Mouse (Mus musculus): ENCODE data around the gene Palm2.

The Palm2 gene

DNA sequence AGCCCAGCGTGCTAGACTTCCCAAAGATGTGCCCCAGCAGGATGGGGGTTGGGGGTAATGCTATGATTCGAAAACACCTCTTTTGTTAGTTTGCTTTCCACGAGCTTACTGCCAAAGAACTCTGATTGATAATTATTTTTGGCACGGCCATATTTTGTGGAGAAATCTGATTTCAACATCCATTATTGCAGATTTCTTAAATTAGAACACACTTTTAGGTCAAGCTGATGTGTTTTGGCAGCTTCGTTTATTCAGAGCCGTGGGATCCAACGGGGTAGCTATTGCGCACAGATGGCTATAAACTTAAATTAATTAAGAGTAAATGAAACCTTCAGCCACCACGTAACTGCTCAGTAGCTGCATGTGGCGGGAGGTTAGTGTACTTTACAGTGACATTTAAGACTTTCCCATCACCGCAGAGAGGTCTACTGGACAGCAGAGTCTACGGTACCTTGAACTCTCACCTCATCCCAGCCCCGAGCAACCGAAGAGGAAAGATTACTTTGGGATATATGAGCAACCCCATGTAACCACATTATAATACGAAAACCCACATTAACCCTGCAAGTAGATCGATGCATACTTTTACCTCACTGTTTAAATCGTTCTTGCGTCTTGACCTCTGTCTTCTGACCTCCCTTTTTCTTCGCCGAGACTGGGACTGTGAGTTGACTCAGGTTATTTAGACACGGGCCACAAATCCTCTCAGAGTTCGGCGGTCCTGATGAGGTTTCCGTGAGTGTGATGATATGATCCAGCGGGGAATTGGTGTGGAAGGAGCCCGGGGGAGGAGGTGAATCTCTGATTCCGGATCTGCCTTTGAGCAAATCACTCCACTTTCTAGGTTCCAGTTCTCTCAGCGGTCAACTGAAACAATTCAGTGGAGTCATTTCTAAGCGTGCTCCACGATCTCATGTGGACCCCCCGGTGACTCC lies 80.2 kb downstream of the Palm2 start:
- DNase-seq: no peak

- DNase-seq: no peak
These were observed 81.3 kb downstream of the Palm2 start for GRCm38 (mm10) chr4:57515356-57515755.

- no peak for DNase-seq
These were observed 89.4 kb downstream of the Palm2 start for GRCm38 (mm10) chr4:57523456-57523855.

DNA sequence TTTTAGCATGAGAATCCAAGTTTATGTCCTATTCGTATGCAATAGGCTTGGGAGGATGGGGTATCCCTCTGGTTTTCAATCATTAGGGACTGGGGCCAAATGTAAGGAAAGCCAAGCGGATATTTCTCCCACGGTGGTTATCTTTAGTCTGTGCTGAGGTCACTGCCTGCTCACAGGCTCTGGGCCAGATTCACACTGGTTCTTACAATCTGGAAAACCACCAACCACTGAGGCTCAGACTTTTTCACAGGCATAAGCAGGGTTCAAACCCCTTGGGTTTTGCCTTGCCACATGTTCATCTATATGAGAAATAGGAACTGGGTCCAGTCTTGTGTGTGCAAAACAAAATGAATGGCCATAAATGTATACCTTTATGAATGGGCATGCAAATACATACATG lies 90.4 kb downstream of the Palm2 start:
- DNase-seq: no peak

DNA sequence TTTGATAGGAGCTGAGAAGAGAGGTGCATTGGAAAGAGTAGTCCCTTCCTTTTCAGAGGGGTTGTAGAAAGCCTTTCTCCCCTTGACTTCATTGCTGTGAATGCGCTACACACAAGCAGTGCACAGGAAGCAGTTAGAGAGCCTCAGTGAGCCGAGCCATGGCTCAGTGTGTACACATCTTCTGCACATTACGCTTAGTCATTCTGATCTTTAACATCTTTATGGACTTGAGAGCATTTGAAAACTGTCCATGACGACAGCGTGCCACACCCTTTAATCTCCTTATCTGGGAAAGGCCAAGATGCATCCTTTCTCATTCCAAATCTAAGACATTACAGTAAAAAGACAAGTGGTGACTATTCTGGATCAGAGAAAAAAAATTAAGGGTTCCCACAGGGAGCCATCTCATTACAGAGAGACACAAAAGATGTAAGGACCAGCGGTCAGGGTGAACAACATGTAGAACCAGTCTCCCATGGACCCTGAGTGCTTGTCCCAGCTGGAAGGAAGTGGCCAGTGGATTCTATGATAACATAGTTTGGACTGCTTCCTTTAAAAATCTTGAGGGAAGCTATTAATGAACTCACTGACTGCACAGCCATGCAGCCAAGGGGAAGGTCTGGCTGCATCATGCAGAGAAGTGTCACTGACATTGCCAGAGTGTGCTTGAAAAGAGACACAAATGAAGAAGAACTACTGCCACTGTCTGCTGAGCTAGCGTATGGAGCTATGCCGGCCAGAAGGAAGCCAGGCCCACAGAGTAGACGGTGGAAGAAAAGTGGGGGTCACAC lies 91.4 kb downstream of the Palm2 start:
- no peak for DNase-seq

DNA sequence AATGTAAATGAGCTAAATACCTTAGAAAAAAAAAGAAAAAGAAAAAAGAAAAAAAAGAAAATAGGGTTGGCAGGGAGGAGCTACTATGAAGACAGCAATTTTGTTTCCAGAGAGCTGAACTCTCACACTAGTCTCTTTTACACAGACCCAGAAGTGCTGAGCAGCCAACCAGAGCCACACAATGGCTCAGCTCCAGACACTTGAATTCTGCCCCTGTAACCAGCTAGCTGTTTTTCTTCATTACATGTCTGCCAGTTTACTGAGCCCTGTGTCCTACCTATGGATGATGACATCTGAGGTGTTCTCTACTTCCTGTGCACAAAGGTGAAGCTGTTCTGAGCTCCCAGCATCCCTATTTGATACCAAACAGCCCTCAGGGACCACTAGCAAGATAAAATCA lies 94.2 kb downstream of the Palm2 start:
- no peak for DNase-seq

DNA sequence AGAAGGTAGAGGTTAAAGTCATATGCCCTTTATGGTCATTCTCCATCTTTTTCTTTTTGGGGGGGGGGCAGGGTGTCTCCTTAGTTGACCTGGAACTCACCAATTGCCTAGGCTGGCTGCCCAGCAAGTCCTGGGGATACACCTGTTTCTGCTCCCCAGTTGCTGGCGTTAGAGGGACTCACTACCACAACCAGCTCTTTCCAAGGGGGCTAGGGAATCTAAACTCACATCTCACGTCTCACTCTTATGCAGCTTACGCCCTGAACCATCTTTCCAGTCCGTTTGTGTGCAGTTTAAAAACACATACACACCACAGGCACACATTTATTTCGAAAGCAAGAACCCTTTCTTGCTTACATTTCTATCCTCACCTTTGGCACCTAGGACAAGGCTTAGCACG lies 99.6 kb downstream of the Palm2 start:
- DNase-seq: no peak

DNA sequence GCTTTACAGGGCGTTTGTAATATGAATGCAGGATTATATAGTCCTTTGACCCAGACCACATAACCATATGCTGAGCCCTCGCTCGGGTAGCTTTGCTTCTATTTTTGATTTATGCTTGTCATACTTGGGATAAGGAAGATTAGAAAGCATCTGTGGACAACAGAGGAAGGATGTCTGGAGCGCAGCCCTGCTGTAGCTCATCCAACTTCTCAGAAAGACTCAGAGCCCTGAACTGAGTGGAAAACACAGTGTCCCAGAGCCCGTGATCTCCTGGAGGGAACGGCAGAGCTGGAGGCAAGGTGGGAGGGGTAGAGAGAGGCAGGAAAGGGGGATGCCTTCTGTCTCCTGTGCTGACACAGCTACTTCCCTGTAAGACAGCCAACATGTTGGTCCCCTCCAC lies 100.2 kb downstream of the Palm2 start:
- no peak for DNase-seq

- no peak for DNase-seq
These were observed 101.0 kb downstream of the Palm2 start for GRCm38 (mm10) chr4:57535087-57535486.

DNA sequence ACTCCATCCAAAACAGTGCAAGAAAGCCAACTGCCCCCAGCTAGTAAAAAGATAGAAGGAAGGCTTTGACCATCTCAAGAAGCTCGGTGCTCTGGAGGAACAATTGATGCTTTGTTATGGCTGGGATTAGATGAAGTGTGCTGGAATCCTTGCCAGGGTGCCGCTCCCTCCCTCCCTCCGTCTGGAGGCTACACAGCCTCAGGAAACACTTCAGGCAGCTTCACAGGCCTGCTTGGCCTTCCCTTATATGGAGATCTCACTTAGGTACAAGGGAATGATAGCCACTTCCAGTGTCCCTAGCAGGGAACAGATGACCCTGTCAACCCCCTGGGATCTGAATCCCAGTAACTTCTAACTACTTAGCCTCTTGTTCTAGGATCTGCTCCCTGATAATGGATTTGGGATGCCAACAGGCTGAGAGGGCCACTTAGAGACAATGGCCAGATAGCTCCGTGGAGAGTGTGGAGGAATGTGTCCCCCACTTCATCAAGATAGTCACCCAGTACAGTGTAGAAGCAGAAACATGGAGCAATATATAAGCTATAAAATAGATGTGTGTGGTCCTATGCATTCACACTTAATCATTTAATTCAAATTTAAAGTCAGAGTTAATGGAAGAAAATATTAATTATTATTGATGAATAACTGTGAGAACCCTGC lies 104.1 kb downstream of the Palm2 start:
- no peak for DNase-seq

- DNase-seq: peak; percentile 29 to 57
These were observed 109.7 kb downstream of the Palm2 start for GRCm38 (mm10) chr4:57543692-57544256.

DNA sequence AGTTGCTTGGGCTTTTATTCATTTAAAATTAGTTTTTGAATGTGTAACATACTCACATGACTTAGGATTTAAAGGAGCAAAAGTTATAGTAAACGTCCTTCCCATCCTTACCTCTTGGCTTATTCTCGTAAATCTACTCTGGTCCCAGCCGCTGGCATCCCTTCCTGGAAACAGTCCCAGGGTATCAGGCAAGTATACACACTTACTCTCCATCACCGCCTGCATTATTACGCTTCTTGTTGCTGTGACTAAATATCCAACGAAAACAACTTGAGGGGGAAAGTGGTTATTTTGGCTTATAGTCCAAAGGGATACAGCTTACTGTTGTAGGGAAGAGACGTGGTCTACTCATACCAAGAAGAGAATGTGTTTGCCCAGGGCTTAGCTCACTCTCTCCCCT lies 113.7 kb downstream of the Palm2 start:
- no peak for DNase-seq

GRCm38 (mm10) chr4:57550216-57550615 lies 116.2 kb downstream of the Palm2 start:
- DNase-seq: no peak

DNA sequence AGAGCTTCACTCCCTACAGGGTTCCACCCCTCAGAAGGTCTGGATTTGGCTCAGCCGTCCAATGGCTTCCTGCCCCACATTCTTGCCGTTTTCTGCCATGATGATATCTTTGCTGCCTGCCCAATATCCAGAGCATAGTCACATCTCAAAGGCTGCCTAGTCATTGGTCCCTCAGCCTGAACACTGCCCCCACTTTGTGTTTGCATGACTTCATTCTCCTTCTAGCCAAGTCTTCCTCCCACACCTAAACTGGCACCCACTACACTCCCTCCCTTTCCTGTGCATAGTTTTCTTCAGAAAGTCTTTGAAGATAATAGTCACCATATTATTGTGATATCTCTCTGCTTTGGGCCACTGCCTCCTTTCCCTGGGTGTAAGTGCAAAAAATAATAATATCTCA lies 123.1 kb downstream of the Palm2 start:
- no peak for DNase-seq

- no peak for DNase-seq
These were observed 125.4 kb downstream of the Palm2 start for GRCm38 (mm10) chr4:57559438-57559837.

GRCm38 (mm10) chr4:57560010-57560409 lies 126.0 kb downstream of the Palm2 start:
- DNase-seq: peak; percentile 24 to 52

GRCm38 (mm10) chr4:57561055-57561454 lies 127.0 kb downstream of the Palm2 start:
- DNase-seq: no peak

GRCm38 (mm10) chr4:57565283-57565682 lies 131.2 kb downstream of the Palm2 start:
- DNase-seq: no peak

DNA sequence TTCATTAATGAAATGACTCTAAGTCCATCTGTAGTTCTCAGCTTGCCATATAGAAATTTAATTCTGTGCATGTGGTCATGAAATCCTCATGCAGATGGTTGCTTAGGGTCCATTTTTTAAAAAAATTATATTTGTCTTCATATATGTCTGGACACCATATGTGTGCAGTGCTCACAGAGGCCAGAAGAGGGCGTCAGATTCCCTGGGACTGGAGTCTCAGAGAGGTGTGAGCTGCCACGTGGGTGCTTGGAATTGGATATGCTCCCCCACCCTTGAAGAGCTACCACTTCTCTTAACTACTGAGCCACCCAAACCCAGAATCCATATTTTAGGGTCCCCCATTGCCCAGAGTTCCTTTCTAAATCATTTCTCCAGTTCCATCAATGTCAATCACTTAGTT lies 131.8 kb downstream of the Palm2 start:
- no peak for DNase-seq

DNA sequence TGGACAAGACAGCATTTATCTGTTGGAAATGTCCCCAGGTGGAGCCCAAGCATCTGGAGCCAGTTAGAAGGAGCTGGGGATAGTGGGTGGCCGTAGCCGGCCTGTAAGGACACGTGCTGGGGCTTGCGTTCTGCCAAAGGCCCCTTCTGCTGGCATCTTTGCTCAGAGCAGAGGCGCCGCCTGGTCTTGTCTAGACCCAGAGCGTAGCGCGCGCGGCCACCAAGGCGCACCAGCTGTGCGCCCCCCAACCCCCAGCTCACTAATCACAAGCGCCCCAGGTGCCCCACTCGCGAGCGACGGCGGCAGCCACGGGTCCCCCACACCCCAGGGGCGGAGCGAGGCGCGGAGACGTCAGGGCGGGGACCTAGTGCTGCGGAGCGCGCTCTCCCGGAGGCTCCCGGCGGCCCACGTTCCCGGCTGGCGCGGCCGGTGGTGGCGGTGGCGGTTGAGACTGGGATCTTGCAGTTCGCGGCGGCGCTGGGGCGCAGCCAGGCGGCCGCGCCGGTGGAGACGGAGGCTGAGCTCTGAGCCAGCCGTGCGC lies 133.7 kb downstream of the Palm2 start, which contains the start of gene Pakap:
Gene Pakap (plus strand): TSS at position 514 of the 541 bp plus-strand sequence.
- DNase-seq: peak; percentile 74 to 81

DNA sequence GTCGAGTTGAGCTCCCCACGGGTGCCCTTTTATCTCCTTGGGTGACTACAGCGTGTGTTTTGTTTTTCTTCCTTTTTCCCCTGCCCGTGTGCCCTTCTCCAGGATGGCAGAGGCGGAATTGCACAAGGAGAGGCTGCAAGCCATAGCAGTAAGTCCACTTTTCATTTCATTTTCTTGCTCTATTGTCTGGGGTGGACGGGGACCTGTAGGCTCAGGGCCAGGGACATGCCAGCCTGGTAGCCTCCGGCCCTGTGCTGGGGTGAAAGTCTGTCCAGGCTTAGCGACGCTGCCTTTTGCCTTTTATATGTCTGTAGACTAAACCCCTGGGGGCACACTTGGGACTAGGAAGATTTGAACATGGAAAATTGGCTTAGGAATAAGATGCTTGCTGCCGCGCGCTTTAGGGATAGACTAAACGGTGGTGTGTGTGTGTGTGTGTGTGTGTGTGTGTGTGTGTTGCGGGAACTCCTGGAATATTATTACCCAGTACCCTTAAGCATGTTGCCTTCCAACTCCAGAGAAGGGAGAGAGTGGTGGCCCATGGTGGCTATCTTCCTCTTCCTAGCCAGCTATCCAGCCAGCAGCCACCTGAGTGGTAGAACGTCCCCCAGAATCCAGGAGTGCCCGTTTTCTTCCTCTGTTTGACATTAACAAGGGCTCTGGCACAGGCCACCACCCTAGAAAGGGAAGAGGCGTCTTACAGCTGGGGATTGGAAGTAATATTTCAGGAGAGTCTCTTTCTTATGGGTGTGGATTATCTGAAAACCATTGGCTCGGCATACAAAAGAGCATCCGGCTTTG lies 134.4 kb downstream of the Palm2 start:
- DNase-seq: no peak

GRCm38 (mm10) chr4:57569069-57569355 lies 135.0 kb downstream of the Palm2 start:
- no peak for DNase-seq

All from kidney, postnatal 4 days (tissue).